Mouse (Mus musculus): ENCODE data around the gene Grk6. TPM values are rescaled to one million over a fixed set of nuclear protein-coding genes. Genes with fewer than 3 reads are reported as not detected.

The Grk6 gene
- polyA plus RNA-seq, 1 experiment from 2014 or later = 27.6 TPM

DNA sequence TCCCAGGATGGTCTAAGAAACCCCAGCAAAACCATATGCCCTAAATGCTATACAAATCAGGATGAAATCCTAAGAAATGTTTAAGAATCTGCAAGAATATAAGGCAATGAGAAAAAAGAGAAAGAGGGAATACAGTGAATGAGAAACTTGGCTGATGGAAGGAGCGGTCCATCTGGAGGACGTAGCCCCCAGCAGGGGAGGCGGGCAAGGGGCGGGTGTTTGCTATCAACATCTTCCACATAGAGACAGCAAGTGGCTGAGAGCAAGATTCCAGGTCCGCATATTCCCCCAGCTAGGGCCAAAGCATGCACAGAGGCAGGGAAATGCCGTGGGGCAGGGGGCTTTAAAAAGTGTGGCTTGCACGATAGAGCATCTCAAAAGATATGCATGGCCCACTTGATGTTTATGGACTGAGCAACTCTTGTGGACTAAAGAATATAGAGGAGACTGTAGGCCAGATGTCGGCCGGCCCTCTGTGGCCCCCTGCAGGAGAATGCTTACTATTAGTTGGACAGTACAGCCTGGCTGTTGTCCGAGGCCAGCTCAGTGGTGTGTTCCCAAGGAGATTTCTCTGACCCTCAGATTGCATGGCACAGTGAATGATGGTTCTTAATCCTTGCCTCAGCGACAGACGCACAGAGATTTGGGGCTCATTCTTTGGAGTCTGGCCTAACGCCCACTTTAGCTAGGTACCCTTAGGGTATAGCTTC, 24.1 kb downstream of the Grk6 start:
- Histone ChIP-seq H3K9ac (no peak overlapping the region), H3K9me3 (replicated peaks) (no peaks in the 10 kb centered on the region), H3K36me3 (peaks cover 2% of the 10 kb centered on the region; the same call in 1 of the 2 replicates), H3K4me2 (no peak overlapping the region), H3K4me1 (replicated peaks) (peaks cover 41% of the 10 kb centered on the region), H3K4me3 (no peak overlapping the region), H3K27me3 (replicated peaks) (peaks cover 66% of the 10 kb centered on the region), H3K27ac (ENCODE audit: poor library complexity, severe bottlenecking) (no peak overlapping the region)
- 40% methylated on average over 13 of the region's 13 CpGs for WGBS
- ATAC-seq (ENCODE audit: insufficient number of reproducible peaks, low FRiP score) = no peak

- H3K9me3 ChIP-seq (replicated peaks) = no peaks in the 10 kb centered on the region
- no peak overlapping the region for H3K4me3 ChIP-seq
- no peak overlapping the region for H3K4me2 ChIP-seq
- peaks cover 15% of the 10 kb centered on the region for H3K36me3 ChIP-seq
- H3K27ac ChIP-seq (ENCODE audit: poor library complexity, severe bottlenecking) = no peak overlapping the region
- WGBS = 66% methylated on average over 9 of the region's 9 CpGs
- no peak for ATAC-seq (ENCODE audit: insufficient number of reproducible peaks, low FRiP score)
- no peak overlapping the region for H3K9ac ChIP-seq
- H3K27me3 ChIP-seq (replicated peaks) = peaks cover 74% of the 10 kb centered on the region
- H3K4me1 ChIP-seq (replicated peaks) = peaks cover 34% of the 10 kb centered on the region
These were observed 25.5 kb downstream of the Grk6 start for GRCm38 (mm10) chr13:55470372-55470771.

- Histone ChIP-seq H3K36me3 (peaks cover 24% of the 10 kb centered on the region), H3K4me3 (peak overlapping the region; percentile 58), H3K4me1 (replicated peaks) (peaks cover 33% of the 10 kb centered on the region), H3K27me3 (replicated peaks) (peaks cover 73% of the 10 kb centered on the region), H3K9ac (peak overlapping the region; percentile 72), H3K27ac (ENCODE audit: poor library complexity, severe bottlenecking) (no peak overlapping the region), H3K4me2 (peak overlapping the region; percentile 93), H3K9me3 (replicated peaks) (no peaks in the 10 kb centered on the region)
- peak; percentile 65 for ATAC-seq (ENCODE audit: insufficient number of reproducible peaks, low FRiP score)
- WGBS = 1% methylated on average over 54 of the region's 54 CpGs
These were observed 26.4 kb downstream of the Grk6 start for GRCm38 (mm10) chr13:55471156-55471818.

DNA sequence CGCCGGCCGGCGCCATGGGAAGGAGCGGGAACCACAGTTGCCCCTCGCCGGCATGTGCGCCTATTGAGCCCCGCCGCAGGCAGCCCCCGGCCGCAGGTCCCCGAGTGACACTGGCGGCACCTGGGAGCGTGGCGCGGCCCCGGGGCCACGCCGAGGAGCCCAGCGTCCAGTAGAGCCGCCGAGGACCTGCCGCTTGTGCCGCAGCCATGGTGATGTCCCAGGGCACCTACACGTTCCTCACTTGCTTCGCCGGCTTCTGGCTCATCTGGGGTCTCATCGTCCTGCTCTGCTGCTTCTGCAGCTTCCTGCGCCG, 26.9 kb downstream of the Grk6 start:
- Histone ChIP-seq H3K27ac (ENCODE audit: poor library complexity, severe bottlenecking) (0 out of 2 replicates have a peak overlapping the region, but pooled peaks have one; percentile 5), H3K27me3 (replicated peaks) (peaks cover 73% of the 10 kb centered on the region), H3K4me1 (replicated peaks) (peaks cover 33% of the 10 kb centered on the region), H3K9me3 (replicated peaks) (no peaks in the 10 kb centered on the region), H3K9ac (peak overlapping the region; percentile 72), H3K4me3 (peak overlapping the region; percentile 58), H3K4me2 (peak overlapping the region; percentile 93), H3K36me3 (peaks cover 29% of the 10 kb centered on the region)
- ATAC-seq (ENCODE audit: insufficient number of reproducible peaks, low FRiP score) = peak; percentile 23
- WGBS = under 1% methylated on average over 31 of the region's 31 CpGs

GRCm38 (mm10) chr13:55472132-55473022, 27.5 kb downstream of the Grk6 start:
- peak; percentile 39 for ATAC-seq (ENCODE audit: insufficient number of reproducible peaks, low FRiP score)
- Histone ChIP-seq H3K36me3 (peaks cover 35% of the 10 kb centered on the region), H3K4me2 (peak overlapping the region; percentile 93), H3K4me3 (peak overlapping the region; percentile 58), H3K9ac (peak overlapping the region; percentile 72), H3K9me3 (replicated peaks) (no peaks in the 10 kb centered on the region), H3K27ac (ENCODE audit: poor library complexity, severe bottlenecking) (0 out of 2 replicates have a peak overlapping the region, but pooled peaks have one; percentile 5), H3K4me1 (replicated peaks) (peaks cover 33% of the 10 kb centered on the region), H3K27me3 (replicated peaks) (peaks cover 75% of the 10 kb centered on the region)
- WGBS = under 1% methylated on average over 102 of the region's 103 CpGs

GRCm38 (mm10) chr13:55473076-55473831, 28.4 kb downstream of the Grk6 start:
- peak overlapping the region; percentile 58 for H3K4me3 ChIP-seq
- ATAC-seq (ENCODE audit: insufficient number of reproducible peaks, low FRiP score) = no peak
- 0 out of 2 replicates have a peak overlapping the region, but pooled peaks have one; percentile 2 for H3K27ac ChIP-seq (ENCODE audit: poor library complexity, severe bottlenecking)
- 22% methylated on average over 18 of the region's 18 CpGs for WGBS
- H3K9me3 ChIP-seq (replicated peaks) = no peaks in the 10 kb centered on the region
- peak overlapping the region; percentile 93 for H3K4me2 ChIP-seq
- H3K9ac ChIP-seq = peak overlapping the region; percentile 72
- peaks cover 33% of the 10 kb centered on the region for H3K4me1 ChIP-seq (replicated peaks)
- peaks cover 38% of the 10 kb centered on the region for H3K36me3 ChIP-seq
- peaks cover 69% of the 10 kb centered on the region for H3K27me3 ChIP-seq (replicated peaks)

GRCm38 (mm10) chr13:55473961-55474360, 29.1 kb downstream of the Grk6 start:
- Histone ChIP-seq H3K9ac (no peak overlapping the region), H3K4me3 (no peak overlapping the region), H3K4me1 (replicated peaks) (peaks cover 33% of the 10 kb centered on the region), H3K4me2 (no peak overlapping the region), H3K27me3 (replicated peaks) (peaks cover 62% of the 10 kb centered on the region), H3K9me3 (replicated peaks) (no peaks in the 10 kb centered on the region), H3K27ac (ENCODE audit: poor library complexity, severe bottlenecking) (no peak overlapping the region), H3K36me3 (peaks cover 38% of the 10 kb centered on the region)
- no peak for ATAC-seq (ENCODE audit: insufficient number of reproducible peaks, low FRiP score)
- 66% methylated on average over 11 of the region's 11 CpGs for WGBS

GRCm38 (mm10) chr13:55474621-55475069, 29.8 kb downstream of the Grk6 start:
- no peak for ATAC-seq (ENCODE audit: insufficient number of reproducible peaks, low FRiP score)
- Histone ChIP-seq H3K9me3 (replicated peaks) (no peaks in the 10 kb centered on the region), H3K27ac (ENCODE audit: poor library complexity, severe bottlenecking) (no peak overlapping the region), H3K27me3 (replicated peaks) (peaks cover 57% of the 10 kb centered on the region), H3K4me1 (replicated peaks) (peaks cover 33% of the 10 kb centered on the region), H3K36me3 (peaks cover 44% of the 10 kb centered on the region), H3K4me2 (no peak overlapping the region), H3K9ac (no peak overlapping the region), H3K4me3 (no peak overlapping the region)
- WGBS = 61% methylated on average over 5 of the region's 5 CpGs

GRCm38 (mm10) chr13:55475750-55476149, 30.9 kb downstream of the Grk6 start:
- Histone ChIP-seq H3K9me3 (replicated peaks) (peaks cover 3% of the 10 kb centered on the region; the same call in 1 of the 2 replicates), H3K27ac (ENCODE audit: poor library complexity, severe bottlenecking) (no peak overlapping the region), H3K27me3 (replicated peaks) (peaks cover 50% of the 10 kb centered on the region), H3K4me1 (replicated peaks) (peaks cover 33% of the 10 kb centered on the region), H3K4me2 (no peak overlapping the region), H3K36me3 (peaks cover 55% of the 10 kb centered on the region), H3K4me3 (no peak overlapping the region), H3K9ac (no peak overlapping the region)
- 89% methylated on average over 5 of the region's 5 CpGs for WGBS
- ATAC-seq (ENCODE audit: insufficient number of reproducible peaks, low FRiP score) = no peak

- no peak for ATAC-seq (ENCODE audit: insufficient number of reproducible peaks, low FRiP score)
- Histone ChIP-seq H3K4me1 (replicated peaks) (peaks cover 28% of the 10 kb centered on the region), H3K27me3 (replicated peaks) (peaks cover 46% of the 10 kb centered on the region), H3K9ac (no peak overlapping the region), H3K36me3 (peaks cover 60% of the 10 kb centered on the region), H3K27ac (ENCODE audit: poor library complexity, severe bottlenecking) (no peak overlapping the region), H3K9me3 (replicated peaks) (peaks cover 3% of the 10 kb centered on the region; the same call in 1 of the 2 replicates), H3K4me2 (no peak overlapping the region), H3K4me3 (no peak overlapping the region)
- 87% methylated on average over 8 of the region's 8 CpGs for WGBS
These were observed 31.4 kb downstream of the Grk6 start for GRCm38 (mm10) chr13:55476256-55476655.

Data from heart, embryonic 12.5 days (tissue).